Mouse (Mus musculus): ENCODE data around the gene Catsper2. TPM values are rescaled to one million over a fixed set of nuclear protein-coding genes. Genes with fewer than 3 reads are reported as not detected.

Gene Catsper2
- total RNA-seq, 4 experiments from 2014 or later: 2.9 to 4.7 (median 3.2) TPM

DNA sequence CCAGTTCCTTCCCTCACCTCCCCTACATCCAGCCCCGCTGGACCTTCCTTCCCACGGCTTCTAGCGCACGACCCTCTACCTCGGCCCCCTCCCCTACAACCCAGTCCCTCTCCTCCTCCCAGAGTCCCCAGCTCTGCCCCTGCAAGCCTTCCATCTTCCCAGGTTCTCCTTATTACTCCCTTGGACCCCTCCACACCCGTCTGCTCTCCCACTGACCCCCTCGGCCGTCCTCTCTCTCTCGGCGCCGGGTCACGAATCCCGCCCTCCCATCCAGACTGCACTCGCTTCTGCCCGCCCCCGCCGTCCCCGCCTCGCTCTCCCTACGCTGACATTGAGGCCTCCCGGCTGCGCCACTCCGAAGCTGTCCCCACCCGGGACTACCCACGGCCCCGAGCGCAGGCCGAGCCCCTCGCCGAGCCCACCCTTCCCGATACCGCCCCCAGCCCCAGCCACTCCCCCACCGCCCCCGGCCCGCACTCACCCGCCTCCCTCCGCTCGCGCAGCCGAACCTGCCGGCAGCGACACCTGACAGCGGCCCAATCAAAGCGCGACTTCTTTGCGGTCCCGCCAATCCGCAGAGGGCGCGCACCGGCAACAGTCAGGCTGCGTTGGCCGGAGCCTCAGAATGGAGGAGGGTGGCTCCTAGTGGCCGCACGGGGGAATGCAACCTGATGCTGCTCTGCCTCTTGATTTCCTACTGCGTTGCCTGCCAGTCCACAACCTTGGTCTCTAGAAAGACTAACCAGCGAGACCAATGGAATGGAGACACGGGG lies 58.6 kb downstream of the Catsper2 start, which contains the start of gene Ppip5k1:
Gene Ppip5k1, minus strand, starts transcription at position 577 of the 773 bp plus-strand sequence.
- peak; percentile 97 for DNase-seq (ENCODE audit: low spot score)

DNA sequence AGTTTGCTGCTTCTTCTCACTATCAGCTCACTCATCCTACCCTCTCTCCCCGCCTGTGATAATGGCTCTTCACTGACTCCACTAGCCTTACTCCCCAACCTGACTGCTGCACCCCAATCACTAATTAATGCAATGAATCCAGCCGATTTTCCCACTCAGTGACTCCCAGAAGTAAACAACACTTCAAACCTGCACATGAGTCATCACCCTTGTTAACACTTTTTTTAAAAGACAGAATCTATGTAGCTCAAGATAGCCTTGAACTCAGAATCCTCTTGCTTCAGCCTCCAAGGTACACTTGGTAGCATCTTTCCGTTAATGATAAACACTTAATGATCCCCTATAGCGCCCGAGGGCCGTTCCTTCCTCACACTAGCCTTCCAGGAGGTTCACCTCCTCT lies 59.2 kb downstream of the Catsper2 start:
- no peak for DNase-seq (ENCODE audit: low spot score)

DNA sequence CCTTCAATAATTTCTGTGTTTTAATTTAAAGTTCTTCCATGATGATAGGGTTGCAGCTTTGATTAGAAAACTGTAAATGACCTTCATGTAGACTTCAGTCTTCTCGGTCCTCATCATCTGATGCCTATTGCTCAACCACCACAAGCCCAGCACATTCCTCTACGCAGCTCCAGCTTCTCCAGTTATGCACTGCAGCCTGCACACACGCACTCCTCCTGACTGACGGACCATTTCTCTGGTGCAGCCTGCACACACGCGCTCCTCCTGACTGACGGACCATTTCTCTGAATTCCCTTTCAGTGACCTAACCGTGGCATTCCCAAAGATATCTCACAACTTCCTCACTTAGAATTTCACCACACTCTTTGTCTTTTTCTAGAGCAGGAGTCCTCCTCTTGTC lies 60.4 kb downstream of the Catsper2 start:
- DNase-seq (ENCODE audit: low spot score): no peak

Small RNAs within 50 kb of the gene (microRNA-seq; reads per million reads assigned to microRNA genes)
- not detected for gene Gm22953

Other genes starting within 250 kb of the Catsper2 start
- 10 to 100 TPM; 15.4 to 17.0 (median 15.8) TPM for gene Tubgcp4, start 243.1 kb downstream of the Catsper2 start, total RNA-seq (2022)
- gene Zscan29, start 242.7 kb downstream of the Catsper2 start, total RNA-seq (2022): 1 to 10 TPM; 6.0 to 6.6 (median 6.4) TPM
- 10 to 100 TPM; 30.3 to 39.2 (median 33.5) TPM for gene Trp53bp1, start 142.4 kb downstream of the Catsper2 start, total RNA-seq (2022)
- gene Map1a, start 124.2 kb downstream of the Catsper2 start, total RNA-seq (2022): 1 to 10 TPM; 4.7 to 6.0 (median 5.2) TPM
- 100 to 1,000 TPM in 3 of 4 experiments, 10 to 100 TPM in 1; 88.4 to 110 (median 104) TPM for gene Ppip5k1, start 58.4 kb downstream of the Catsper2 start, total RNA-seq (2022)
- gene Ckmt1, start 56.1 kb downstream of the Catsper2 start, total RNA-seq (2022): 1 to 10 TPM; 1.3 to 2.9 (median 2.2) TPM
- gene Strc, start 26.6 kb downstream of the Catsper2 start, total RNA-seq (2022): under 1 TPM in 1 of 4 experiments, not detected in 3; 0.09 TPM
- 100 to 1,000 TPM; 104 to 129 (median 126) TPM for gene Pdia3, start within 50 bp of the Catsper2 start, total RNA-seq (2022)
- gene Ell3, start 30.5 kb upstream of the Catsper2 start, total RNA-seq (2022): under 1 TPM in 1 of 4 experiments, not detected in 3; 0.34 TPM
- gene Serf2, start 35.4 kb upstream of the Catsper2 start, total RNA-seq (2022): 100 to 1,000 TPM; 360 to 469 (median 411) TPM
- gene Hypk, start 39.5 kb upstream of the Catsper2 start, total RNA-seq (2022): 10 to 100 TPM; 18.2 to 25.0 (median 22.6) TPM
- under 1 TPM in 2 of 4 experiments, not detected in 2; 0.13 to 0.17 TPM for gene Serinc4, start 43.0 kb upstream of the Catsper2 start, total RNA-seq (2022)
- gene Mfap1b, start 60.3 kb upstream of the Catsper2 start, total RNA-seq (2022): 10 to 100 TPM; 28.3 to 37.4 (median 32.5) TPM
- 10 to 100 TPM; 29.5 to 36.4 (median 32.8) TPM for gene Mfap1a, start 92.9 kb upstream of the Catsper2 start, total RNA-seq (2022)
- 1 to 10 TPM; 2.1 to 3.2 (median 3.0) TPM for gene Wdr76, start 92.9 kb upstream of the Catsper2 start, total RNA-seq (2022)